7 mouse cellular contexts compared by ENCODE assay signal in the genomic region with DNA sequence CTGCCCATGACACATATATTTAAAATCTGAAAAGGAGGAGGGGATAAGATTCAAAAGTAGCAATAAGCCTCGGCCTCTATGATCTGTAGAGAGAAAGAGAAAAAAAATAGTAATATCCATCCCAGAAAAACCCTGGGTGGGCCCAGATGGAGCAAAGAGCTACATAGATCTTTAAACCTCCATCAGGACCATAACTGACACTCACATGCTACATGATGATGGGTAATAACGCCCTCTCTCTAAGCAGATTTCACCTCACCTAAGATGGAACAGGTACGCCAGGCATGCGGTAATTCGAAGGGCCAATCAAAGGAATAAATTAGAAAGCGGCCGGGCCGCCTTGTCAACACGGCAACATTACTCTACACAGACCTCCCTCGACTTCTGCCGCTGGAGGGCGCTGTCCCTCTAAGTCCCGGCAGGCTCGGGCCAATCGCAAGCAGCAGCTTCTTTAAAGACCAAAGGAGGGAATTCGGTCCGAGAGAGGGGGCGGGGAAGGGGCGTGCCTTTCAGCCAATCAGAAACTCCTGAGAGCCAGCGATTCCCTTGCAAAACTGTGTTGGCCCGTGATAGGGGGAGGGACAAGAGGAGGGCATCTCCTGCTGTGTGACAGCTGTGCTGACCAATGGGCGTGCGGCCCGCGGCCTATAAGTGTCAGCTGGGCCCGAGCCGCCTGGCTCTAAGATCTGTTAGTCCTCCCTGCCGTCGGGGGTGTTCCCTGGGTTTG. TPM values are rescaled to one million over a fixed set of nuclear protein-coding genes. Genes with fewer than 3 reads are reported as not detected.
DNase-seq lines count a peak whose midpoint lies in the region; ATAC-seq lines count a peak whose summit lies in the region.

Gene Tent5b, plus strand, starts transcription at position 675 of the 727 bp plus-strand sequence.

- ATAC-seq in intestine, embryonic 14.5 days (replicated peaks; ENCODE audit: low FRiP score, low TSS enrichment, low read depth): peak; percentile 99

- peak within 1 kb of the TSS; percentile 25 for H3K9ac ChIP-seq in intestine, embryonic 14.5 days (ENCODE audit: low read length)

- no peak within 1 kb of the TSS for H3K27ac ChIP-seq in intestine, embryonic 14.5 days (ENCODE audit: low read depth)
- H3K27ac ChIP-seq in midbrain, embryonic 10.5 days (replicated peaks): peak within 1 kb of the TSS; percentile 65

- peak; percentile 99 to 100 for DNase-seq in adrenal gland, adult (ENCODE audit: inconsistent age in 2 of 2, low spot score in 1 of 2)
- peak; percentile 99 for DNase-seq in embryo, embryonic 10.5 days (ENCODE audit: low spot score)
- peak; percentile 99 for DNase-seq in gastrocnemius, postnatal 14 days
- DNase-seq in intestine, embryonic 14.5 days (ENCODE audit: low spot score): peak; percentile 98
- DNase-seq in left cerebral cortex, postnatal 14 days (ENCODE audit: low spot score in 2 of 2): peak; percentile 96 to 99
- peak; percentile 99 for DNase-seq in midbrain, embryonic 10.5 days (ENCODE audit: low spot score)
- DNase-seq in right cerebral cortex, postnatal 4 days: peak; percentile 97

- no peaks in the 10 kb centered on the region for H3K36me3 ChIP-seq in intestine, embryonic 14.5 days (ENCODE audit: control insufficient read depth, insufficient read depth, low read length)
- no peaks in the 10 kb centered on the region for H3K36me3 ChIP-seq in midbrain, embryonic 10.5 days

- peak within 1 kb of the TSS; percentile 38 for H3K4me3 ChIP-seq in intestine, embryonic 14.5 days (ENCODE audit: low read depth, low read length)
- H3K4me3 ChIP-seq in midbrain, embryonic 10.5 days: peak within 1 kb of the TSS; percentile 56

- peaks cover 42% of the 10 kb centered on the region for H3K27me3 ChIP-seq in intestine, embryonic 14.5 days (replicated peaks; ENCODE audit: control insufficient read depth, insufficient read depth, low read length)
- peaks cover 69% of the 10 kb centered on the region for H3K27me3 ChIP-seq in midbrain, embryonic 10.5 days (ENCODE audit: low read depth, poor library complexity, severe bottlenecking)

- H3K9me3 ChIP-seq in intestine, embryonic 14.5 days (ENCODE audit: control insufficient read depth, low read length): no peaks in the 10 kb centered on the region
- no peaks in the 10 kb centered on the region for H3K9me3 ChIP-seq in midbrain, embryonic 10.5 days (replicated peaks)

- H3K4me1 ChIP-seq in intestine, embryonic 14.5 days (replicated peaks; ENCODE audit: control insufficient read depth, insufficient read depth, low read length): peaks cover 7% of the 10 kb centered on the region
- H3K4me1 ChIP-seq in midbrain, embryonic 10.5 days: peaks cover 22% of the 10 kb centered on the region

- WGBS in intestine, embryonic 14.5 days: 3% methylated on average over 29 of the region's 29 CpGs
- 3% methylated on average over 29 of the region's 29 CpGs for WGBS in midbrain, embryonic 10.5 days

- intact Hi-C loops in gastrocnemius, postnatal 14 days (cut with DNase I; ENCODE audit: low total_unique reads): loop anchor here (5.0 kb wide), 1 partner anchor 33 kb away; no protein-coding TSS in a partner anchor
- intact Hi-C loops in left cerebral cortex, postnatal 14 days (cut with DNase I): no loop called here

- H3K4me2 ChIP-seq in intestine, embryonic 14.5 days (ENCODE audit: low read length): peak within 1 kb of the TSS; percentile 53

RNA-seq across cellular contexts. Expression of gene Tent5b, which starts in this region (rescaled TPM):
- total RNA-seq in gastrocnemius, postnatal 14 days (2021): 1 to 10 TPM in 1 of 2 experiments, under 1 TPM in 1; 0.21 to 1.0 TPM
- polyA plus RNA-seq in intestine, embryonic 14.5 days (2014; fragmentation: Nextera tagmentation; extraction: Ambion mirVana): 0.23 and 0.38 TPM in 2 replicates
- total RNA-seq in left cerebral cortex, postnatal 14 days (2021): not detected
- 0.58 and 0.86 TPM in 2 replicates for polyA plus RNA-seq in midbrain, embryonic 10.5 days (2016; fragmentation: Nextera tagmentation; extraction: Ambion mirVana)

Comparison
In these comparisons a context has a peak if more than half of its experiments do, and no peak if none do; other contexts are left out.
1. Peak in DNase-seq, ATAC-seq, H3K4me3 ChIP-seq, H3K9ac ChIP-seq and H3K4me2 ChIP-seq in intestine, embryonic 14.5 days; RNA of the gene not detected or under 1 TPM.
2. Peak in DNase-seq in left cerebral cortex, postnatal 14 days; RNA of the gene not detected or under 1 TPM.
3. Peak in DNase-seq, H3K4me3 ChIP-seq and H3K27ac ChIP-seq in midbrain, embryonic 10.5 days; RNA of the gene not detected or under 1 TPM.